Mouse (Mus musculus) left cerebral cortex, postnatal 36 days (tissue): ENCODE results near the gene Hoxc5. TPM values are rescaled to one million over a fixed set of nuclear protein-coding genes. Genes with fewer than 3 reads are reported as not detected.

Source experiments
- DNase-seq, 2 experiments: peaks; one replicate each; pipeline ENCODE4 v3.0.0; 2021 to 2022; ENCODE audit warnings: low spot score in 2 of 2, mixed read lengths in 1 of 2
- intact Hi-C: fragments of 180-260 bp; cut with DNase I; formaldehyde crosslinking; loops from one replicate; pipeline ENCODE4 v1.15.1; 2025
- total RNA-seq, 2 experiments: library from RNA; stranded (reverse); gene quantifications; 2 replicates each; pipeline ENCODE4 v1.2.3; 2021

The Hoxc5 gene
- total RNA-seq, 2 experiments from 2014 or later, result not detected

DNA sequence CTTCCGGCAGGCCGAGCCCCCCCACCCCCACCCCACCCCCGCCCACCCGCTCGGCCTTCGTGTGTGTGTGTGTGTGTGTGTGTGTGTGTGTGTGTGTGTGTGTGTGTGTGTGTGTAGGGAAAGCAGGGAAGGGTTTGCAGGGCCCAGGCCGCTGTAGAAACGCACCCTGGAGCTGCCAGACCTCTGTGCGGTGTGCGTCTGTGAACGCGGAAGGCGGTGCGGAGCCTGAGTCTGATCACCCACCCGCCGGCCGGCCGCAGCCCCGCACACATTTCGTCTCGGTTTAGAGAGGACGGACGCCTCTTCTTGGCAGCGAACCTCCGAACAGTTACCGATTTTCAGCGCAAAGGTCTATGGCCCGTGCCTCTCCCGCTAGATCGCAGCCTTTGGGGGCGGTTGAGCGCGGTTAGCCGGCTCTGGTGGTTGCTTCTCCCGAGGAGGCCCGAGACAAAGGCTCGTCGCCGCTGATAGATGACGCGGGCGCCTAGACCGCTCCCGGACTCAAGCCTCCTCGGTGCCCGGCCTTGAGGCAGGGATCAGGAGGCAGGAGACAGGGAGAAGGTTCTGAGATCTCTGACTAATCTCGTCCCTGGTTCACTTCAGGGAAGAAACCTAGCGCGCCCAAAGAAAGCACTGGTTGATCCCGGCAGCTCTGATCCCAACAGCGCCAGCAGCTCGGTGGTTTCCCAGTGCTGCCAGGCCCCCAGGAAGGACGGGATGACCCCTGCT lies 24.3 kb upstream of the Hoxc5 start:
- no peak for DNase-seq
- intact Hi-C loops, result no loop called here

DNA sequence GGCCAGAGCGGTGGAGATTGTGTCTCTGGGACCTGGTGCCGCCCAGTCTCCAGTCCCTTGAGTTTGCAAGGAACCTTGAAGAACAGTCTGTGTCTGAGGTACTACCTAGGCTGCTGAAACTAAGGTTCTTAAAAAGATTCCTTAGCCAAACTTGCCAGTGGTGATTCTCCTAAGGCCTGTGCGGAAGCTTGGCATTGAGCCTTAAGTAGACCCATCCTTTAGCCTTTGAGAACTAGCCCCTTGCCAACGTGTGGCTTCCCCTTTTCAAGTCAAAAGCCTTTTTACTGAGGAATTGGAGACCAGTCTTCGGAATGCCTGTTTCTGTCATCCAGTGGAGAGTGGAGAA lies 23.8 kb upstream of the Hoxc5 start:
- intact Hi-C loops, result no loop called here
- DNase-seq, result no peak

DNA sequence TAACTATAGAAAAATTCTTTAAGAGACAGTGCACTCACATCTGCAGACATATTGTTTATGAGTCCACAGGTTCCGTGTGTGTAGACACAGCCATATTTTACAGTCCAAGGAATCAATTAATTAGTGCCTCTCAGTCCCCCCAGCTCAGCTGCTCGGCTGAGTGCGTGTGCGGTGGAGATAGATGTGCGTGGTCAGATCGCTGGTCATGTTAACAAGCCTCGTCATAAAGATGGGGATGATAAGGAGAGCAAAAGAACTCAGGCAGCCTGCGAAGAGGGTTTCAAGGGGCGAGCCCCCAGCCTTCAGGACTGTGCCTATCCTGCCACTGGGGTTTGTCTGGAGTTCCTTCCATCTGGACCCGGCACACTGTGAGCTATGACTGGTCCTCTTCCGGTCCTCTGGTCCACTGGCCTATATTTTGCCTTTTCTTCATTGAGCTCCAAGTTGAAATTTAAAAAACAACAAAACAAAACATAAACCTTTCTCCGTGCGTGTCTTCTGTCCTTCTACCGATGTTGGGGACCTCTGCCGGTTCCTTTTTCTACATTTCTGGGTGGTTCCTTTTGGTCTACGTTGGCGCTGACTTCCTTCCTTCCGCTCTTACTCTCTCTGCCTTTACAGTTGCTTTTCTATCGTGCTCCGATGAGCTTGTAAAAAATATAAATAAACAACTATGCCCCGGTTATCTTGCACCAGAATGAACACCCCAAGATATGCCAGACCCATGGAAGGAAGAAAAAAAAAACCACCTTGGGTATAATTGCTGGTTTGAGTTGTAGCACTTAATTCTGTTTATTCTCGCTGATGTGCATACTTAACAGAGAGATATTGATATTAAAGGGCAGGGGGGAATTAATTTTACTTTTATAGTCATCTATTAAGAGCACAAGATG lies 21.8 kb upstream of the Hoxc5 start:
- intact Hi-C loops, result loop anchor here (5.0 kb wide), 1 partner anchor 52 kb away; the partner anchor contains the start of gene Hoxc6

DNA sequence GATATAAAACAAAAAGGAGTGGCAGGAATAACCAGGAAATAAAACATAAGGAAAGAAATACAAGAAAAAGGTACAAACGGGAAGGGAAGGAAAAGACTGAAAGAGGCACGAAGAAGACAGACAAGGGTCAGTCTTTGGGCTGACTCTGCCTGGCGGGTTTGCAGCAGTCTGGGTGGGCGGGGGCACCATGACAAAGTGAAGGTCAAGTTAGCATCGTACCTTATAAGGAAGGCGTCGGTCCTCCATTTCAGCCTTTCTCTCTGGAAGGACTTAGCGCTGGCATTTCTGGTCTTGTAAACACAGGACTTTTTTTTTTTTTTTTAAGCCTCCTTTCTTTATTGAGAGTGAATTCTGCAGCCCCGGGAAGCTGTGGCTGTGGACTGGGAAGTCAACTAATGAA lies 20.0 kb upstream of the Hoxc5 start:
- DNase-seq, result no peak
- intact Hi-C loops, result loop anchor here (5.0 kb wide), 1 partner anchor 50 kb away; the partner anchor contains the start of gene Hoxc6

More for the DNA sequence above, 21.8 kb upstream of the Hoxc5 start:
- no peak for DNase-seq

DNA sequence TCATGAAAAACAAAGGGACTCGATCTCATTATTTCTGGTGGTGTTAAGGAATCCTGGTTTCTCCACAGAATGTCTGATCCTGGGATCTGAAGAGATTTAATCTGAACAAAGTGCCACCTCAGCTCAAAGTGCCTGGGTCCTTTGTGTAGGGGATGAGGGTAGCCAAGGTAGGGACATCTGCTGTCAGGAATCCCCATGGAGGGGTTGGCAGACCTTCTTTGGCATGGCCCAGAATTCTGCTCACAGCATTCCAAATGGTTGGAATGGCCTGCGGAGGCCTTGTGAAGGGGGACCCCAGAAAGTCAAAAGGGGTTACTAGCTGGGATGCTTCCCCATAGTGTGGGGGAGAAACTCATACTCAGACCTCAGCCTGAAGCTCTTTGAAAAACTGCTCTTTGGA lies 18.4 kb upstream of the Hoxc5 start:
- DNase-seq, result no peak
- intact Hi-C loops, result loop anchor here (5.0 kb wide), 1 partner anchor 48 kb away; the partner anchor contains the start of gene Hoxc6

DNA sequence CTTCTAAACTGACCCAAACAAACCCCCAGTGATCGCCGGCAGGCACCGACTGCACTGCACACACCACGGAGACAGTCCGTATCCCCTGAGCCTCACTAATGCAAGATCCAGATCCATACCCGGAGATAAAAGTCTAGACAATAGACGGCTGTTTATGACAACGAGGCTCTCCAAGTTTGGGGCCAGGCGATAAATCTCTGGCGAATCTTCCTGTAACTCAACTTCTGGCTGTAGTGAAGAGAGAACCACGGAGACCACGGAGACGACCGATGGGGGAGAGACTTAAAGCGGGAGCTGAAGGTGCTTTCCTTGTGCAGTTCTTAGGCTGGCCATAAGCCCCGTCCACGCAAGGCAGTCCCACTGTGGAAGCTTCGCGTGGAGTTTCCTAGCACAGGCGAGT lies 17.5 kb upstream of the Hoxc5 start:
- intact Hi-C loops, result loop anchor here (5.0 kb wide), 1 partner anchor 48 kb away; the partner anchor contains the start of gene Hoxc6
- no peak for DNase-seq

DNA sequence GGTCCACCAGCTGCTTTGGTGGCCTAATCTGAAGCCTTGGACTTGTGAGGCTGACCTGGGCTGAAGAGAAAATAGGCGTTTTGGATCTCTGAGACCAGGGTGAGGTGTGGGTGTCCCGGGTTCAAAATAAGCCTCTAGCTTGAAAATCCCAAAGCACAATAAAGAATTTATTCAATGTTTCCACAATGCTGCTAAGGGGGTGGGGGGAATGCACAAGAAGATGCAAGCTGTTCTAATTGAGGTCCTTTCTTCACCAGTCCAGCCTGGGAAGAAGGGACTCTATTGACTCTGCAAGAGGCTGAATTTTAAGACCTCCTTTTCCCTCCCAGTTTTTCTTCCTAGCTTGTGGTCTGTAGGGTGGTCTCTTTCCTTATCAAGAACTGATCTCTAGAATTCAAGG lies 16.4 kb upstream of the Hoxc5 start:
- no peak for DNase-seq
- intact Hi-C loops, result no loop called here

DNA sequence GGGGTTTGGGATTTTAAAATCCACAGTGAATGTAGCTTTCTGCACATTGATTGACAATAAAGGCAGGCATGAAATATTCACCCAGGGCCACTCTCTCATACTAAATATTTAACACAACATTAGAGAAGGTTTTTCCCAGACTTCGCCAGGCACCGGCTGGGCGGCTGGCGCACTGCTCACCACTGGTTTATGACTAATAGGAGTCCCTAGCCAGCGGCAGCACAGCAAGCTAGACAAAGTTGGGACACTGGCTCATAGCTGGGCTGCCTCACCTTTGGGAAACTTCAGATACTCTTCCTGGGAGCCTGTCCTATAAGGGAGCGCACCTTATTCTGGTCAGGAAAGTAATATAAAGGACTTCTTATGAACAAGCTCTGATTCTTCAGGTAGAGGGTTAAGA lies 13.7 kb upstream of the Hoxc5 start:
- intact Hi-C loops, result no loop called here
- DNase-seq, result no peak

DNA sequence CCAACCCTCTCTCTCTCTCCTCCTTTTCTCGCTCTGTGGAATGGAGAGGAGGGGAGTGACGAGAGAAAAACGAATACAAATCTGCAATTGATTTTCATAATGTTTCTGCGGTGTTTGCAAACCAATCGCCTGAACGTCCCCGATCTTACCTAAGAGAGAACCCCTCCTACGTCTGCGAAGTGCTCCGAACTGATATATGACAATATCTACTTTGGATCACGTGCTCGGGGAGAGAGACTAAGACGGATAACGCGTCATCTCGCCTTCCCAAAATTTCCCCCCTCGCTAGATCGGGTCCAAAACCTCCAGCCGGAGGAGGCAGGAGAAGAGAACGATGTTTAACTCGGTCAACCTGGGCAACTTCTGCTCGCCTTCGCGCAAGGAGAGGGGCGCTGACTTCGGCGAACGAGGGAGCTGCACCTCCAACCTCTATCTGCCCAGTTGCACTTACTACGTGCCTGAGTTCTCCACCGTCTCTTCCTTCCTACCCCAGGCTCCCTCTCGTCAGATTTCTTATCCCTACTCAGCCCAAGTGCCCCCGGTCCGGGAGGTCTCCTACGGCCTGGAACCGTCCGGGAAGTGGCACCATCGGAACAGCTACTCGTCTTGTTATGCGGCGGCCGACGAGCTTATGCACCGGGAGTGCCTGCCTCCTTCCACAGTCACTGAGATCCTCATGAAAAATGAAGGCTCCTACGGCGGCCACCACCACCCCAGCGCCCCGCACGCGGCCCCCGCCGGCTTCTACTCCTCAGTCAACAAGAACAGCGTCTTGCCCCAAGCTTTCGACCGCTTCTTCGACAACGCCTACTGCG lies 12.8 kb upstream of the Hoxc5 start, which contains the start of gene Hoxc11:
Gene Hoxc11 (plus strand): TSS at position 236 of the 815 bp plus-strand sequence.
- intact Hi-C loops, result no loop called here
- no peak for DNase-seq

DNA sequence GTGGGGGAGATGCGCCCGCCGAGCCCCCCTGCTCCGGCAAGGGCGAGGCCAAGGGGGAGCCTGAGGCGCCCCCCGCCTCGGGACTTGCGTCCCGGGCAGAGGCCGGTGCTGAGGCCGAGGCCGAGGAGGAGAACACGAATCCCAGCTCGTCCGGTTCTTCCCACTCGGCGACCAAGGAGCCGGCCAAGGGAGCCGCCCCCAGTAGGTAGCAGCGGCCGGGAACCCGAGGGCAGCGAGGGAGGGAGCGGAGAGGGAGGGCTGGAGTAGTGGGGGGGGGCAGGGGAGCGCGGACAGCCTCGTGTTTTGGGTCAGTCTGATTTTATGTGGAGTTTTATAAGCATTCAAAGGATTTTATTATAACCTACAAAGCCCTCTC lies 12.2 kb upstream of the Hoxc5 start:
- intact Hi-C loops, result no loop called here

DNA sequence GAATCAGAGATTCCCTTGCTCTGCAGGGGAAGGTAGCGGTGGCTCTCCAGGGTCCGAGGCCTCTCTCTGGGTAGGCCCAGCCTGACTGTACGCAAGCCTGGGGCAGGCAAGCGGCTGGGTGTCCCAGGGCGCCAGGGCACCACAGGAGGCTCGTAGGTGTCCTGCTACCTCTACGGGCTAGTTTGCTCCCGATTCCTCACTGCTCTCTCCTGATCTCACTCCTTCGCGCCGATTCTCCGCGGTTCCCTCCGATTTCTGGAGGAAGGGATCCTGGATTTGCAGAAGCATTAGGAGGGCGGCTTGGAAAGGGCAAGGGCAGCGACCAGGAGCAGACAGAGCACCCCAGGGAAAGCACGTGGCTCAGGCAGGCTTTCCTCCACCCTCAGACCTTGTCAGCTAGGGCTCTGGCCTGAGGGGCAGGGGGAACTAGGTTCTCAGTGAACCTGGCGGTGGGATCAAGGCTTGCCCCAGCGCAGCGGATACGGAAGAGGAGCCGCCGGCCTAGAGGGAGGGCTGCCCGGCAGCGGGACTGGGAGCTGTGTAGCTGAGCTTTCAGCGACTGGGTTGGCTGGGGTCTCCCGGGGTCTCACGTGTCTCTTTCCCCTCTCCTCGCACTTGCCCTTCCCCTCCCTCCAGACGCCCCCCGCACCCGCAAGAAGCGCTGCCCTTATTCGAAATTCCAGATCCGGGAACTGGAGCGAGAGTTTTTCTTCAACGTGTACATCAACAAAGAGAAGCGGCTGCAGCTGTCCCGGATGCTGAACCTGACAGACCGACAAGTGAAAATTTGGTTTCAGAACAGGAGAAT lies 11.2 kb upstream of the Hoxc5 start:
- intact Hi-C loops, result no loop called here
- no peak for DNase-seq

More for the DNA sequence above, 12.2 kb upstream of the Hoxc5 start:
- DNase-seq, result no peak

DNA sequence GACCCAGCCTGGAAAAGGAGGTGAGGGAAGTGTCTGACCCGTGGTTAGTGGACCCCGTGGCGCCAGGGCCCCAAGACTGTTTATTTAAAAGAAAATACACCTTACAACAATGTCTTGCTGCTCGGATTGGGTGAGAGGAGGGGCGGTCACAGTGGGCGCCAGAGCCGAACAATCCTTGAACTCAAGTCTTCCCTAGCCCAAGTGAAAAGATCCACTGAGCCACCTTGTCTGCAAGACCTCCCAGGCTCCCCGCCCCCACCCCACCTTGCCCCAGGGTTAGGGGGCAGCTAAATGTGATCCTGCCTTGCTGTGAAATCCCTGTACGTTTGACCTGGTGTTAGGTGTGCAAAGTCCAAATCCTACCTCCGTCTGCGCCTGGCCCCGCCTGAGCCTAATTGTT lies 10.3 kb upstream of the Hoxc5 start:
- DNase-seq, result no peak
- intact Hi-C loops, result no loop called here

DNA sequence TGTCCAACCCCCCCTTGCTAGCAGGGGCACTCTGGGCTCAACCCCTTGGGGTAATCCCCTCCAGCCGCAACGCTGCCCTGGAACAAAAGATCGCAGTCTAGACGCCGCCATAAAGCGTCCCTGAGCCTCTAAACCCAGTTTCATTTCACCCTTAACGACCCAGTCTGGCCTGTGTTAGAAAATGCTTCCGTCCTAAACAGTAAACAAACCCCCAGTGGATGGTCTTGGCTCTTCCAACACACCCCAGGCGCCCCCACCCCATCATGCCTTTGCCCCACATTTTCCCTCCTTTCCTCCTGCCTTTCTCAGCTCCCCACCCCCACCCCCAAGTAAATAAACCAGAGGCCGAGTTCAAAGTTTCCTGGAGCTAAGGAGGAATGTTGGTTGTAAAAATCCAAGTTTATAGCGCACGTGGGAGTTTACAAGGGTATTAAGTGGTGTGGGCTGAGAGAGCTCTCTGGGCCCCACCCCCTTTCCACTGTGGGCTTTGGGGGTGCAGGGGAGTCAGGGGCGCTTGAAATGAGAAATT lies 7.5 kb upstream of the Hoxc5 start:
- no peak for DNase-seq
- intact Hi-C loops, result no loop called here

DNA sequence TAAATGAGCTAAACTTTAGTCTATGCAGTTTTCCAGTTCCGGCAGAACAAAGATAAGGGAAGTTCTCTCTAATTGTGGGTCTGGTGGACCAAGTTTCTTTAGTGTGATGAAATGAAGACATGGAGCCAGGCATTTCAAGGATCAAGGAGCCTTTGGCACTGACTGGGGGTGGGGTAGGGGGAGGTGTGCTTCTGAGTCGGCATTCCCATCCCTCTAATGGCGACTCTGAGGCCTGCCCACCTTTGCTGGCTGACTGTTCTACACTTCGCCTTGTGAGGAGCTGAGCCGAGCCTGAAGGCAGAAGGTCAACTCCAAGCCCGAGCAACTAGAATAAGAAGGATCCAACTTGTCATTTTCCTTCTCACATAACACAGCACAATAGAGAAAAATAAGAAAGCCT lies 5.5 kb upstream of the Hoxc5 start:
- no peak for DNase-seq

DNA sequence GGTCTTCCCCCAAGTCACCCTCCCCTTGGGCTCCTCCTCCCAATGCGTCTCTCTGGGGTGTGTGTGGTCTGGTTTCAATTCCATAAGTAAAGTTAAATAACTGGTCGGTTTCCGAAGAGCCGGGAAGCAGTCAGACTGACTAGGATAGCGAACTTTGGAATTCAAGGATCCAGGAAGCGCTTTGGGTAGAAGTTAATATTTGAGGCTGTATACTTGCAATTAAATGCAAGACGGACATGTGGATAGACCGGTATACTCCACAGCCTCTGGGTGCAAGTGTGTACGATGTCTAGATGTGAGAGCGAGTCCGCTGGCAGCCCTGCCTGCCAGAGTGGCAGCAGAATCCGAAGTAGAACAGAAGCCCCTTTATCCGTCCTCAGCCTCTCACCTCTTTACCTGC lies 4.8 kb upstream of the Hoxc5 start:
- no peak for DNase-seq
- intact Hi-C loops, result no loop called here

More for the DNA sequence above, 5.5 kb upstream of the Hoxc5 start:
- intact Hi-C loops, result no loop called here

DNA sequence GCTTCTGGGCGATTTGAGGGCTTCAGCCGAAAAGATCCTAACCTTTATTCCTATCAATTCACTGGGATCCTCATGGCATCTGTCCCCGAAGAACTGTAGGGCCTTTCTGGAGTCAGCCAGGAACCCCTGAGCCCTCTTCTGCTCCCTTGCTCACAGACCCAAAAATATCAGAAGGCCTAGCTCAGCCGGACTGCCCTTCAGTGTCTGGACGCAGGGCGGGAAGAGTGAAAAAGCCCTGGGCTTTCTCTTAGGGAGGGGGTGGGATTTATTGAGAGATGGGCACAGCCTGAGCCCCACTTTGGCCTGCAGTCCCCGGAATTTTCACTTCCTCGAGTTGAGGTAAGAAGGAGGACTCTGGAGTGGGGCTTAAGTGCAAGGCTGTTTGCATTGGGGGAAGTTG lies 4.0 kb upstream of the Hoxc5 start:
- no peak for DNase-seq
- intact Hi-C loops, result no loop called here

DNA sequence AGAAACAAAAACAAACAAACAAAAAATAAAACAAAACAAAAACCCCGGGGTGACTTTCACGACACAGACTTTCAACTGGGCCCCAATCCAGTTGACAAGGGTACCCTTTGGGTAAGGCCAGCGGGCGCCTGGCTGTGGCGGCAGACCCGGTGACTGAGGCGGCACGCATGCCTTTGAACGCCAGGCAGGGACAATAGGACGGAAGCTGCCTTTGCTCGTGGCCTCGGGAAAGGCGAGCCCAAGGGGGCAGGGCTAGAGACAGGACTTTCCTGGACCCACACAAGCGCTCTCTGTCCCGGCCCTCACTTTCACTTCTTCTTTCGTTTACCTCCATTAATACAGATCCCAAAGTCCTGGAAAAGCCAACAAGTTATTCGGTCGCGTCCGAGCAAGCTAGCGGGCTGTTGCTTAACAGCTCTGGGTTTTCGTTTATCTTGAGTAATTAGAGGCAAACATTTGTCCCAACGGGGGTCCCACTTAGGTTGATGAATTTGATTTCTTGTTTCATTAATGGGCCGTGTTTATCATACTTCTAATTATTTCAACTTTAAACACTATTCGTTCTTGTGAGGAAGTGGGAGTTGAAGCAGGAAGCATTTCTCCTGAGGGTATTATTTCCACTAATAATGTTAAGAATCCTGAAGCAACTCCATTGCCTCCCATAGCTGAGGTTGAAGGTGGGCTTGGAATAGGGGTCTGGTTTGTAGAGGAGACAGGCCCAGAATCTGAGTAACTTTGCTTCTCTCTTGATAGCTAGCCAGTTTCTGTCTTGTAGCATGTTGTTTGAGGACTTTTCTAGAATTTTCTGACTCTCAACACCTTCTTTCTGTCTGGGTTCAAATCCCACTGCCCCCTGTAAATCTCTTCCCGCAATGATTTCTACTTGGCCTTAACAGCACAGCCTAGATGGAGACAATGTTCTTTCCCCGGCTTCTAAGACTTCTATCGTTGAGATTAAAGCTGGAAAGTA lies 3.3 kb upstream of the Hoxc5 start:
- intact Hi-C loops, result no loop called here
- DNase-seq, result no peak
